Mouse (Mus musculus): Measurements from ENCODE around the gene Repin1.
"Not testable (repeated sequence)": the region's sequence is repeated elsewhere in the genome, so short reads cannot be mapped to it uniquely, and the experiment has no call there.

Gene Repin1

GRCm38 (mm10) chr6:48620031-48620430 lies 26.3 kb downstream of the Repin1 start:
- intact Hi-C loops (cut with DNase I), result no loop called here

GRCm38 (mm10) chr6:48622186-48622843 lies 28.6 kb downstream of the Repin1 start:
- intact Hi-C loops (cut with DNase I), result not testable (repeated sequence)

- intact Hi-C loops (cut with DNase I), result no loop called here
Observed at GRCm38 (mm10) chr6:48623460-48623859, 29.8 kb downstream of the Repin1 start.

GRCm38 (mm10) chr6:48626464-48626863 lies 32.8 kb downstream of the Repin1 start, which contains the start of gene AI854703:
Gene AI854703, plus strand, starts transcription at chr6:48626764.
- intact Hi-C loops (cut with DNase I), result no loop called here

GRCm38 (mm10) chr6:48626984-48627383 lies 33.3 kb downstream of the Repin1 start:
- intact Hi-C loops (cut with DNase I), result no loop called here

GRCm38 (mm10) chr6:48627511-48627924 lies 33.8 kb downstream of the Repin1 start:
- intact Hi-C loops (cut with DNase I), result no loop called here

- intact Hi-C loops (cut with DNase I), result no loop called here
Observed at GRCm38 (mm10) chr6:48628377-48628776, 34.7 kb downstream of the Repin1 start.

GRCm38 (mm10) chr6:48628808-48629660 lies 35.4 kb downstream of the Repin1 start:
- intact Hi-C loops (cut with DNase I), result no loop called here

- intact Hi-C loops (cut with DNase I), result no loop called here
Observed at GRCm38 (mm10) chr6:48629661-48630034, 36.0 kb downstream of the Repin1 start.

GRCm38 (mm10) chr6:48630831-48631230 lies 37.1 kb downstream of the Repin1 start:
- intact Hi-C loops (cut with DNase I), result no loop called here

GRCm38 (mm10) chr6:48635105-48635504 lies 41.4 kb downstream of the Repin1 start:
- intact Hi-C loops (cut with DNase I), result no loop called here

GRCm38 (mm10) chr6:48636515-48636914 lies 42.8 kb downstream of the Repin1 start:
- intact Hi-C loops (cut with DNase I), result no loop called here

- intact Hi-C loops (cut with DNase I), result no loop called here
Observed at GRCm38 (mm10) chr6:48637811-48638500, 44.3 kb downstream of the Repin1 start.

- intact Hi-C loops (cut with DNase I), result no loop called here
Observed at GRCm38 (mm10) chr6:48638553-48638952, 44.9 kb downstream of the Repin1 start.

GRCm38 (mm10) chr6:48641391-48641790 lies 47.7 kb downstream of the Repin1 start:
- intact Hi-C loops (cut with DNase I), result no loop called here

- intact Hi-C loops (cut with DNase I), result loop anchor here (2.0 kb wide), 2 partner anchors 60 to 466 kb away; no protein-coding TSS in a partner anchor
Observed at GRCm38 (mm10) chr6:48642764-48643292, 49.1 kb downstream of the Repin1 start.

- intact Hi-C loops (cut with DNase I), result loop anchor here (2.0 to 5.0 kb wide), 3 partner anchors 107 to 312 kb away; no protein-coding TSS in a partner anchor
Observed at GRCm38 (mm10) chr6:48645660-48646308, 52.1 kb downstream of the Repin1 start.

- intact Hi-C loops (cut with DNase I), result loop anchor here (5.0 kb wide), 1 partner anchor 311 kb away; no protein-coding TSS in a partner anchor
Observed at GRCm38 (mm10) chr6:48646309-48646690, 52.6 kb downstream of the Repin1 start.

GRCm38 (mm10) chr6:48646995-48647394 lies 53.3 kb downstream of the Repin1 start, which contains the start of gene Gimap8:
Gene Gimap8, plus strand, starts transcription at chr6:48647234.
- intact Hi-C loops (cut with DNase I), result loop anchor here (5.0 kb wide), 1 partner anchor 310 kb away; no protein-coding TSS in a partner anchor

GRCm38 (mm10) chr6:48647611-48648010 lies 53.9 kb downstream of the Repin1 start:
- intact Hi-C loops (cut with DNase I), result loop anchor here (5.0 kb wide), 1 partner anchor 310 kb away; no protein-coding TSS in a partner anchor
